Mouse (Mus musculus): ENCODE data around the gene Tnni3. TPM values are rescaled to one million over a fixed set of nuclear protein-coding genes. Genes with fewer than 3 reads are reported as not detected.
"Not testable (repeated sequence)": the region's sequence is repeated elsewhere in the genome, so short reads cannot be mapped to it uniquely, and the experiment has no call there.

Tnni3 gene
- polyA plus RNA-seq, 1 experiment from 2014 or later, result 0.81 TPM

DNA sequence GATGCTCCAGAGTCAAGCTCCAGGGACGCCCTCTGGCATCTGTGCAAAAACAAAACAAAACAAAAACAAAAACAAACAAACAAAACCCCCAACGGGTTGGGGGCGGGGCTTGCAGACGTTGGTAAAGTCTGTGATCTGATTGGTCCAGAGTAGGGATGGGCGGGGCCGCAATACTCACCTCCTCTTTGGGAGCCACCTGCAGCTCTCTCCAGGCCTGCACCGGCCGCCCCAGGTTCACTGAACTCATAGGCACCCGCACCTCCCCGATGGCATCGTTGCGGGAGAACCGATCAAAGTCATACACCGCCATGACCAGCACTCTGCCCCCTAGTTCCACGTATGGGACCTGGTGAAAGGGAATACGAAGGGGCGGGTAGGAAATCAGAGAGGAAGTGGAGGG, 18.0 kb upstream of the Tnni3 start:
- Histone ChIP-seq H3K4me3 (ENCODE audit: low read depth, low read length) (no peak overlapping the region), H3K9me3 (replicated peaks; ENCODE audit: control insufficient read depth, low read length) (no peaks in the 10 kb centered on the region), H3K9ac (ENCODE audit: low read length) (no peak overlapping the region), H3K27ac (ENCODE audit: low read depth, low read length) (no peak overlapping the region), H3K27me3 (replicated peaks; ENCODE audit: control insufficient read depth, insufficient read depth, low read length) (no peaks in the 10 kb centered on the region), H3K36me3 (ENCODE audit: control insufficient read depth, insufficient read depth, low read length) (peaks cover 15% of the 10 kb centered on the region), H3K4me1 (ENCODE audit: control insufficient read depth, insufficient read depth, low read length) (peaks cover 6% of the 10 kb centered on the region), H3K4me2 (ENCODE audit: low read length) (no peak overlapping the region)
- DNase-seq (ENCODE audit: low spot score) (no peak), ATAC-seq (no peak)
- WGBS, result 38% methylated on average over 17 of the region's 17 CpGs

DNA sequence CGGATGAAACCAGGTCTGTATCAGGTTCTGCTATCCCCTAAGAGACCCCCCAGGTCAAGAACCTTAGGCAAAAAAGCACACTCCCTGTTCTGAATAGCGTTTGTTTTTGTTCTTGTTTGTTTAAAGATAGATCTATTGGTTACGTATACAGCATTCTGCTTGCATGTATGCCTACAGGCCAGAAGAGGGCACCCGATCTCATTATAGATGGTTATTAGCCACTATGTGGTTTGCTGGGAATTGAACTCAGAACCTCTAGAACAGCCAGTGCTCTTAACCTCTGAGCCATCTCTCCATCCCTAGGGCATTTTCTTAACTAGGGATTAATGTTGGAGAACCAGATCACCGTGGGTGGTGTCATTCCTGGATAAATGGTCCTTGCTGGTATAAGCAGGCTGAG, 17.3 kb upstream of the Tnni3 start:
- peaks cover 15% of the 10 kb centered on the region for H3K36me3 ChIP-seq (ENCODE audit: control insufficient read depth, insufficient read depth, low read length)
- no peaks in the 10 kb centered on the region for H3K27me3 ChIP-seq (replicated peaks; ENCODE audit: control insufficient read depth, insufficient read depth, low read length)
- no peak overlapping the region for H3K27ac ChIP-seq (ENCODE audit: low read depth, low read length)
- WGBS, result 62% methylated on average over 5 of the region's 5 CpGs
- no peak overlapping the region for H3K9ac ChIP-seq (ENCODE audit: low read length)
- no peak for DNase-seq (ENCODE audit: low spot score)
- no peaks in the 10 kb centered on the region for H3K9me3 ChIP-seq (replicated peaks; ENCODE audit: control insufficient read depth, low read length)
- H3K4me3 ChIP-seq (ENCODE audit: low read depth, low read length), result no peak overlapping the region
- peaks cover 6% of the 10 kb centered on the region for H3K4me1 ChIP-seq (ENCODE audit: control insufficient read depth, insufficient read depth, low read length)
- H3K4me2 ChIP-seq (ENCODE audit: low read length), result no peak overlapping the region
- ATAC-seq, result no peak

DNA sequence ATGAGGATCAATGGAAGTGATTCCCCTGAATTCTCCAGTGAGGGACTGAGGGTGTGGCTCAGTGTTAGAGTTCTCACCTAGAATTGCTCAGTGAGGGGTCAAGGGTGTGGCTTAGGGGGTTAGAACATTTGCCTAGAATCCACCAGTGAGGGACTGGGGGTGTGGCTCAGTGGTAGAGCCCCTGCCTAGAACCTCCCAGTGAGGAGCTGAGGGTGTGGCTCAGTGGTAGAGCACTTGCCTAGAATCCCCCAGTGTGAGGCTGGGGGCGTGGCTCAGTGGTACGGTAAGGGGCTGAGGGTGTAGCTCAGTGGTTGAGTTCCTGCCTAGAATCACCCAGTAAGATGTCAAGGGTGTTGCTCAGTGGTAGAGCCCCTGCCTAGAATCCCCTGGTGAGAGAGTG, 15.0 kb upstream of the Tnni3 start:
- WGBS, result 82% methylated on average over 2 of the region's 2 CpGs
- H3K27ac ChIP-seq (ENCODE audit: low read depth, low read length), result no peak overlapping the region
- H3K27me3 ChIP-seq (replicated peaks; ENCODE audit: control insufficient read depth, insufficient read depth, low read length), result no peaks in the 10 kb centered on the region
- H3K9me3 ChIP-seq (replicated peaks; ENCODE audit: control insufficient read depth, low read length), result no peaks in the 10 kb centered on the region
- no peaks in the 10 kb centered on the region for H3K4me1 ChIP-seq (ENCODE audit: control insufficient read depth, insufficient read depth, low read length)
- ATAC-seq, result no peak
- H3K4me3 ChIP-seq (ENCODE audit: low read depth, low read length), result no peak overlapping the region
- peaks cover 15% of the 10 kb centered on the region for H3K36me3 ChIP-seq (ENCODE audit: control insufficient read depth, insufficient read depth, low read length)
- no peak overlapping the region for H3K9ac ChIP-seq (ENCODE audit: low read length)
- no peak for DNase-seq (ENCODE audit: low spot score)
- no peak overlapping the region for H3K4me2 ChIP-seq (ENCODE audit: low read length)

DNA sequence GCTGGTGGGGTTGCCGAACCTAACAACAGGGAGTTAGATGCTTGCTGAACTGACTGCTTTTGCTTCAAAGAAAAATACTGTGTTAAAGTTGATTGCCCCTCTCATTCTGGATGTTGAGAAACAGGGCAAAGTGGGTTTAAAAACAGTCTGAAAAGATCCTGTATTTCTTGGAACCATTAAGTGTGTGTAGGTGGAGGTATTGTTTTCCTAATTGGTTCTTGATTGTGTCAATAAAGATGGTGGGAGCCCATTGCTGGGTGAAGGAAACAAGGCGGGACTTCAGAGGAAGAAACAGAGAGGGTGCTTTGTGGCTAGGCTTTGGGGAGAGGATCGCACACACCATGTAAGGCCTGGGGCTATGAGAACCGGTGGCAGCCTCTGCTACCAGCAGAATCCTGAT, 13.2 kb upstream of the Tnni3 start:
- no peak overlapping the region for H3K9ac ChIP-seq (ENCODE audit: low read length)
- H3K27ac ChIP-seq (ENCODE audit: low read depth, low read length), result no peak overlapping the region
- no peak overlapping the region for H3K4me3 ChIP-seq (ENCODE audit: low read depth, low read length)
- H3K4me2 ChIP-seq (ENCODE audit: low read length), result no peak overlapping the region
- peaks cover 2% of the 10 kb centered on the region; the same call in 1 of the 2 replicates for H3K4me1 ChIP-seq (ENCODE audit: control insufficient read depth, insufficient read depth, low read length)
- DNase-seq (ENCODE audit: low spot score) (no peak), ATAC-seq (no peak)
- WGBS, result 58% methylated on average over 4 of the region's 4 CpGs
- H3K27me3 ChIP-seq (replicated peaks; ENCODE audit: control insufficient read depth, insufficient read depth, low read length), result no peaks in the 10 kb centered on the region
- H3K9me3 ChIP-seq (replicated peaks; ENCODE audit: control insufficient read depth, low read length), result no peaks in the 10 kb centered on the region
- H3K36me3 ChIP-seq (ENCODE audit: control insufficient read depth, insufficient read depth, low read length), result peaks cover 14% of the 10 kb centered on the region

DNA sequence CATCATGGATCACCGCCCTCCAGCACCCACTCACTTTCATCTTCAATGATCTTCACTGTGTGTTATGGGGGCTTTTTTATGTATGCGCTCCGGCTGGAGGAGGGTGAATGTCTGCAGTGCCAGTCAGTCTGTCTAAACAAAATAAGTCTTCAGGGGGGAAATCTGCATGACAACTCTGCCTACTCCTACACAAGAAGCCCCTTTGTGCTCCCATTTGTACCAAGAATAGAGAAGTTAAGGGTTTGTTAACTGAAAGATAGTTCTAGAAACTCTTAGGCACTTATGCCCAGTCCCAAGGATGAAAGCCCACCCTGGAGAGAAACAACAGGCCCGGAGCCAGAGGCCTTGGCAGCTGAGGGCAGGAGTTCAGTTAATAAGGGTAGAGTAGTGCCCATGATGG, 12.3 kb upstream of the Tnni3 start:
- H3K9ac ChIP-seq (ENCODE audit: low read length), result no peak overlapping the region
- H3K9me3 ChIP-seq (replicated peaks; ENCODE audit: control insufficient read depth, low read length), result no peaks in the 10 kb centered on the region
- peaks cover 10% of the 10 kb centered on the region for H3K36me3 ChIP-seq (ENCODE audit: control insufficient read depth, insufficient read depth, low read length)
- H3K27me3 ChIP-seq (replicated peaks; ENCODE audit: control insufficient read depth, insufficient read depth, low read length), result no peaks in the 10 kb centered on the region
- H3K4me1 ChIP-seq (ENCODE audit: control insufficient read depth, insufficient read depth, low read length), result peaks cover 2% of the 10 kb centered on the region; the same call in 1 of the 2 replicates
- H3K27ac ChIP-seq (ENCODE audit: low read depth, low read length), result no peak overlapping the region
- H3K4me2 ChIP-seq (ENCODE audit: low read length), result no peak overlapping the region
- WGBS, result 82% methylated on average over 4 of the region's 4 CpGs
- DNase-seq (ENCODE audit: low spot score) (no peak), ATAC-seq (no peak)
- H3K4me3 ChIP-seq (ENCODE audit: low read depth, low read length), result no peak overlapping the region

DNA sequence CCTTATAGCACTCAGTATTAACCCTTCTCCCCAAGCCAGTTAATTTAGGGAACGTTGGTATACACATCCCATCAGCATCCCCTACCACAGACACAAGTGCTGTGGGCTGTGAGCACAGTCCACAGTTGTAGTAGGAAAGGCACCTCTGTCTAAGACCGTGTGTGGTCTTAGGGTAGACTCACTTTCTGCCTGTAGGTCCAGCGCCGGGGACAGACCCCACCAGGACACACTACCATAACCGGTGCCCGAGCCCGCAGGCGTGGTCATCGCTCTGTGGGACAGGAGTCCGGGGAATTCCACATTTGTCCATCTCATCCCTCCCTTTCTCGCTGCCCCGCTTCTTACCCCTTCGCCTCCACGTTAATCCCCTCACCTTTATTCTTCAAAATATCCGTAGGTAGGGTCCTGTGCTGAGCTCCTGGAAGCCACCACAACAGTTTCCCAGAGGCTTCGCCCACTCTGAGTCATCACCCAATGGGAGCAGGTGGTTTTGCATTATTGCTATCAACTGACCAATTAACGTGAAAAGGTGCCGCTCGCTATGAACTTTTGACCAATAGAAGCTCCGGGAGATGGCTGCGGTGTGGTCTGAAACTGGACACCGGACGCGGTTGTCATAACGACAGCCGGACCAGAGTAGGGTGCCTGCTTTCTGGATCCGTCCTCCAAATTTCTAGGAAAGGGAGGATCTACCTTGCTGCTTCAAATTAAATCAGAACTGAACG, 8.1 kb upstream of the Tnni3 start, which contains the start of gene Dnaaf3:
TSS of gene Dnaaf3 (minus strand) at position 449 of the 725 bp plus-strand sequence.
- Histone ChIP-seq H3K36me3 (ENCODE audit: control insufficient read depth, insufficient read depth, low read length) (no peaks in the 10 kb centered on the region), H3K9ac (ENCODE audit: low read length) (peak within 1 kb of the TSS; percentile 17; the same call in 1 of the 2 replicates), H3K9me3 (replicated peaks; ENCODE audit: control insufficient read depth, low read length) (no peaks in the 10 kb centered on the region), H3K4me2 (ENCODE audit: low read length) (peak within 1 kb of the TSS; percentile 46), H3K4me3 (ENCODE audit: low read depth, low read length) (peak within 1 kb of the TSS; percentile 17), H3K27ac (ENCODE audit: low read depth, low read length) (no peak within 1 kb of the TSS), H3K4me1 (ENCODE audit: control insufficient read depth, insufficient read depth, low read length) (peaks cover 2% of the 10 kb centered on the region; the same call in 1 of the 2 replicates), H3K27me3 (replicated peaks; ENCODE audit: control insufficient read depth, insufficient read depth, low read length) (no peaks in the 10 kb centered on the region)
- ATAC-seq, result peak; percentile 85
- WGBS, result 2% methylated on average over 28 of the region's 28 CpGs
- peak; percentile 78 for DNase-seq (ENCODE audit: low spot score)

DNA sequence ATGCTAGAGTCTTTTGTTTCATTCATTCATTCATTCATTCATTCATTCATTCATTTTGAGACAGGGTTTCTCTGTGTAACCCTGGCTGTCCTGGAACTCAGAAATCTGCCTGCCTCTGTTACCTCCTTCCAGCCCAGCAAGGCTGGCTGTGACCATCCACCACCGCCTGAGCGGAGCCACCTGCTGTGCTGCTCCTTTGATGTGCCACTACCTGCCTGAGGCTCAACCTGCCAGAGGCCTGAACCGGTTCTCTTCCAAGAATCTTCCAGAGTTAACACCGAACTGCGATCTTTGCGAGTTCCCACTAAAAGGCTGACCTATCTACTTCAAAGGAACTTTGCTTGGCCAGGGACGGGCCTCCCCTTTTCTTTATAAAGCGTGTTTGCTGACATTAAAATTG, 6.1 kb upstream of the Tnni3 start:
- not testable (repeated sequence) for ATAC-seq; H3K4me3 ChIP-seq (ENCODE audit: low read depth, low read length)
- 49% methylated on average over 6 of the region's 8 CpGs for WGBS

DNA sequence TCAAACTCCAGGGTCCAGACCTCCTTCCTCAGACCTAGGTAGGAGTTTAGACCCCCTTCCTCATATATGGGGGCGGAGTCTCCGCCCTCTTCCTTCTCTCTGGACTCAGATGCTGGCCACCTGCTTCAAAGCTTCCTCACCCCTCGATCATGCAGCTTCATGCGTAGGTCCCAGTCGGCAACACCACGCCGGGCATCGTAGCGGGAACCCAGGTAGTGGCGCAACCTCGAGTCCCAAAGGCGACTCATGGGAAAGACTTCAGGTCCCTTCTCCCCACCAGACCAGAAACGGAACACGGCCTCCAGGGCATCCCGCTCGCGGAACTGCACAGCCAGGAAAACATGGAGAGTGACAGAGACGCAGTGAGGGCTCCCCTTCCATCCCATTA, 3.3 kb upstream of the Tnni3 start:
- Histone ChIP-seq H3K27me3 (replicated peaks; ENCODE audit: control insufficient read depth, insufficient read depth, low read length) (no peaks in the 10 kb centered on the region), H3K9me3 (replicated peaks; ENCODE audit: control insufficient read depth, low read length) (no peaks in the 10 kb centered on the region), H3K4me1 (ENCODE audit: control insufficient read depth, insufficient read depth, low read length) (peaks cover 1% of the 10 kb centered on the region; the same call in 1 of the 2 replicates), H3K4me3 (ENCODE audit: low read depth, low read length) (no peak overlapping the region), H3K9ac (ENCODE audit: low read length) (no peak overlapping the region), H3K36me3 (ENCODE audit: control insufficient read depth, insufficient read depth, low read length) (no peaks in the 10 kb centered on the region), H3K27ac (ENCODE audit: low read depth, low read length) (no peak overlapping the region), H3K4me2 (ENCODE audit: low read length) (peak overlapping the region; percentile 54)
- 45% methylated on average over 18 of the region's 18 CpGs for WGBS
- no peak for DNase-seq (ENCODE audit: low spot score)
- no peak; the same call in 1 of the 2 replicates for ATAC-seq

More for the DNA sequence above, 6.1 kb upstream of the Tnni3 start:
- H3K27ac ChIP-seq (ENCODE audit: low read depth, low read length); H3K36me3 ChIP-seq (ENCODE audit: control insufficient read depth, insufficient read depth, low read length); H3K4me2 ChIP-seq (ENCODE audit: low read length); DNase-seq (ENCODE audit: low spot score); H3K9ac ChIP-seq (ENCODE audit: low read length); H3K27me3 ChIP-seq (replicated peaks; ENCODE audit: control insufficient read depth, insufficient read depth, low read length); H3K9me3 ChIP-seq (replicated peaks; ENCODE audit: control insufficient read depth, low read length); H3K4me1 ChIP-seq (ENCODE audit: control insufficient read depth, insufficient read depth, low read length): not testable (repeated sequence)
